Mouse (Mus musculus): Measurements from ENCODE around the gene Nebl.

DNA sequence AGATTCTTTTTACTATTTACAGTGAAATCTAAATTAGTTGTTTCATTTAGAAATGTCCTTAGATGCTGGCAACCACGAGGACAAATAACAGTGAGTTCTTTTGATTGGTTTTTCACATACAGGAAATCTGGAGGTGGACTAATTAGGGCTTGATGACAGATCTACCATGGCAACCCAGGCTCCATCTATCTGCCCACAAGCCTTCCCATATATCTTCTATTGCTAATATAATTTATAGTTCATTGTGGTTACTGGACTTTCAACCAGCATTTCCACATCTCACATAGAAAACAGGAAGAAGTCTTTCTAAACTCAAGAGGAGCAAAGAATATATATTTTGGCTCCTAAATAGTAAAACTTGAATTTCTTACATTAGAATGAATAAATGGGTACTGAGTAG is 433.8 kb downstream of the Nebl start:
- no peak for TF ChIP-seq CTCF (IDR thresholded peaks at IDR 0.05; ENCODE audit: borderline replicate concordance, control insufficient read depth, extremely low read depth, insufficient read depth, low read length, poor library complexity)
- no peak for TF ChIP-seq POLR2A (IDR thresholded peaks at IDR 0.05; ENCODE audit: control insufficient read depth, extremely low read depth, insufficient read depth, low read length, poor library complexity)
